ENCODE assay signal across 9 mouse cellular contexts in the genomic region with DNA sequence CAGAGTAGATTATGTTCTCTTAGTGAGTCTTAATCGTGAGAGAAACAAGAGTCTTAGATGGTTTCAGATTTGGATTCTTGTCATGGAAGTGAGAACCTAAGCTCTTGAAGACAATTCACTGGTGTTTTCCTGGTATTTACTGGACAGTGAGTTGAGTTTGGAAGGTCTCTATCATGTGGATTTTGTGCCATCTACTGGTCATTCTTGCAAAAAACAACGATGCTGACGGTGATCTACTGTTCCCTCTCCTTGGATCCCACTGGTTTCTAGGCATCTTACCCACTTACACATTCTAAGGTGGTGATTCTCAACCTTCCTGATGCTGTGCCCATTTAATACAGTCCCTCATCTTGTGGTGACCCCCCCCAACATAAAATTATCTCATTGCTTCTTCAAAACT. TPM values are rescaled to one million over a fixed set of nuclear protein-coding genes. Genes with fewer than 3 reads are reported as not detected.
A peak's percentile ranks its signal among the peaks of the same experiment; 100 is the strongest.
DNase-seq lines count a peak whose midpoint lies in the region; ATAC-seq lines count a peak whose summit lies in the region.
"Had no signal": no experiment of that assay in that cellular context is flagged by ENCODE, and none has a peak within 500 bp of the region (broad histone marks: within the 10 kb centered on the region; RNA-seq: fewer than 3 reads in every experiment).

No protein-coding gene starts in this region.

- no peak overlapping the region for H3K4me3 ChIP-seq in kidney, embryonic 15.5 days (replicated peaks)
- no peak overlapping the region for H3K4me3 ChIP-seq in embryonic facial prominence, embryonic 14.5 days (ENCODE audit: low read depth, low read length)
- H3K4me3 ChIP-seq: embryonic facial prominence, embryonic 13.5 days had no signal

- no peaks in the 10 kb centered on the region for H3K9me3 ChIP-seq in kidney, embryonic 15.5 days (replicated peaks)
- no peaks in the 10 kb centered on the region for H3K9me3 ChIP-seq in embryonic facial prominence, embryonic 14.5 days (ENCODE audit: control insufficient read depth, low read length)
- H3K9me3 ChIP-seq: embryonic facial prominence, embryonic 13.5 days had no signal

- ATAC-seq in kidney, embryonic 15.5 days (replicated peaks; ENCODE audit: low FRiP score), result no peak
- ATAC-seq in embryonic facial prominence, embryonic 14.5 days (ENCODE audit: low read depth), result no peak

- H3K4me1 ChIP-seq in kidney, embryonic 15.5 days, result peaks cover 18% of the 10 kb centered on the region
- H3K4me1 ChIP-seq in embryonic facial prominence, embryonic 14.5 days (ENCODE audit: control insufficient read depth, insufficient read depth, low read length), result peaks cover 7% of the 10 kb centered on the region; the same call in 1 of the 2 replicates

- H3K4me2 ChIP-seq in kidney, embryonic 15.5 days, result no peak overlapping the region
- no peak overlapping the region for H3K4me2 ChIP-seq in embryonic facial prominence, embryonic 14.5 days (ENCODE audit: low read depth, low read length)
- H3K4me2 ChIP-seq: embryonic facial prominence, embryonic 13.5 days had no signal

- no peak overlapping the region for H3K9ac ChIP-seq in kidney, embryonic 15.5 days
- no peak overlapping the region for H3K9ac ChIP-seq in embryonic facial prominence, embryonic 14.5 days (ENCODE audit: low read depth, low read length)
- H3K9ac ChIP-seq: embryonic facial prominence, embryonic 13.5 days had no signal

- DNase-seq in kidney, adult 8-10 months, result peak; percentile 35
- peak; percentile 41 for DNase-seq in CD4-positive helper T cell, adult 2 months (ENCODE audit: low read depth, low spot score)
- peak; percentile 25 for DNase-seq in Muller cell, postnatal 12 days (ENCODE audit: inconsistent ontology term)
- DNase-seq in embryonic facial prominence, embryonic 14.5 days (ENCODE audit: low spot score), result peak; percentile 45
- DNase-seq in mesoderm, embryonic 11.5 days (ENCODE audit: low read depth, low spot score), result peak; percentile 56
- DNase-seq in neural tube, embryonic 10.5 days (ENCODE audit: extremely low spot score, low spot score), result no peak
- no peak for DNase-seq in gastrocnemius, adult 8-10 months (ENCODE audit: low spot score in 2 of 2)

- 0 out of 2 replicates have a peak, but pooled peaks cover 4% of the 10 kb centered on the region for H3K27me3 ChIP-seq in kidney, embryonic 15.5 days
- H3K27me3 ChIP-seq in embryonic facial prominence, embryonic 14.5 days (replicated peaks; ENCODE audit: control insufficient read depth, insufficient read depth, low read length), result no peaks in the 10 kb centered on the region
- H3K27me3 ChIP-seq: embryonic facial prominence, embryonic 13.5 days had no signal

- 0 out of 2 replicates have a peak, but pooled peaks cover 1% of the 10 kb centered on the region for H3K36me3 ChIP-seq in kidney, embryonic 15.5 days
- H3K36me3 ChIP-seq in embryonic facial prominence, embryonic 14.5 days (ENCODE audit: control insufficient read depth, insufficient read depth, low read length), result 0 out of 2 replicates have a peak, but pooled peaks cover under 1% of the 10 kb centered on the region
- H3K36me3 ChIP-seq: embryonic facial prominence, embryonic 13.5 days had no signal

- WGBS in kidney, embryonic 15.5 days, result 12% methylated on average over 3 of the region's 3 CpGs
- 8% methylated on average over 3 of the region's 3 CpGs for WGBS in embryonic facial prominence, embryonic 14.5 days

- no peak overlapping the region for H3K27ac ChIP-seq in kidney, embryonic 15.5 days
- no peak overlapping the region for H3K27ac ChIP-seq in embryonic facial prominence, embryonic 14.5 days (replicated peaks; ENCODE audit: low read depth, low read length)
- H3K27ac ChIP-seq: embryonic facial prominence, embryonic 13.5 days had no signal

RNA-seq across cellular contexts. Expression of a gene that starts 2.8 kb away (rescaled TPM):
- polyA plus RNA-seq in kidney, embryonic 15.5 days (2015; fragmentation: Nextera tagmentation; extraction: Ambion mirVana), result 7.9 and 8.4 TPM in 2 replicates
- 7.2 and 8.3 TPM in 2 replicates for polyA plus RNA-seq in embryonic facial prominence, embryonic 14.5 days (2014; fragmentation: Nextera tagmentation; extraction: Ambion mirVana)
- total RNA-seq in gastrocnemius, adult 8-10 months (2022), result 1 to 10 TPM; 2.4 to 3.4 (median 3.1) TPM

RNA-seq across cellular contexts. Expression of a gene that starts 10.4 kb away (rescaled TPM):
- not detected in 2 replicates for polyA plus RNA-seq in kidney, embryonic 15.5 days (2015; fragmentation: Nextera tagmentation; extraction: Ambion mirVana)
- polyA plus RNA-seq in embryonic facial prominence, embryonic 14.5 days (2014; fragmentation: Nextera tagmentation; extraction: Ambion mirVana), result not detected in 2 replicates
- total RNA-seq in gastrocnemius, adult 8-10 months (2022), result not detected
- polyA plus RNA-seq: embryonic facial prominence, embryonic 13.5 days had no signal

Comparison
In these comparisons a context has a peak if more than half of its experiments do, and no peak if none do; other contexts are left out.
1. DNase-seq: peak in kidney, adult 8-10 months (2 of 2), CD4-positive helper T cell, adult 2 months (single experiment), Muller cell, postnatal 12 days (single experiment), embryonic facial prominence, embryonic 14.5 days (single experiment) and mesoderm, embryonic 11.5 days (single experiment); none in neural tube, embryonic 10.5 days (single experiment) and gastrocnemius, adult 8-10 months (0 of 2).